Mouse (Mus musculus) cortical plate, adult 2 months (tissue): ENCODE measurements at regions not wholly inside any gene's neighbourhood (a gene's known extent, or its start where the extent isn't known, plus 50 kb on each side); places are given as distances from the start of the nearest gene placed in this dataset.

Experiments used
- CTCF ChIP-seq: fragments of 200-500 bp; IDR thresholded peaks from 2 replicates; pipeline ENCODE4 v1.5.1; 2011; ENCODE audit warnings: mild to moderate bottlenecking, control low read depth, low read length; ENCODE audit not compliant: insufficient read depth; ENCODE audit errors: extremely low read depth
- POLR2A ChIP-seq: fragments of 200-500 bp; IDR thresholded peaks from 2 replicates; pipeline ENCODE4 v1.6.1; 2011; ENCODE audit warnings: mild to moderate bottlenecking, low read length, control low read depth; ENCODE audit not compliant: insufficient read depth; ENCODE audit errors: extremely low read depth

- TF ChIP-seq CTCF (no peak), POLR2A (no peak)
Measured at GRCm38 (mm10) chr2:128414588-128415240, 176.3 kb upstream of the Spdye4c start.
